Mouse (Mus musculus) neural tube, embryonic 13.5 days (tissue): ENCODE measurements at regions not wholly inside any gene's neighbourhood (a gene's known extent, or its start where the extent isn't known, plus 50 kb on each side); places are given as distances from the start of the nearest gene placed in this dataset.

Experiments used
- ATAC-seq: fragments of 200-750 bp; cut with Nextera tagmentation; 2 replicates; pipeline ENCODE4 v1.8.0; 2017; ENCODE audit warnings: low read depth, mild to moderate bottlenecking, moderate TSS enrichment, moderate library complexity
- H3K27ac ChIP-seq: fragments of 300-500 bp; sonication (generic); replicated peaks from 2 replicates; pipeline ENCODE4 v1.5.1; 2015; ENCODE audit warnings: moderate library complexity, mild to moderate bottlenecking, inconsistent platforms
- H3K27me3 ChIP-seq: fragments of 300-500 bp; sonication (generic); 2 replicates; pipeline ENCODE4 v1.6.1; 2015; ENCODE audit warnings: mild to moderate bottlenecking, inconsistent platforms
- H3K36me3 ChIP-seq: fragments of 300-500 bp; sonication (generic); 2 replicates; pipeline ENCODE4 v1.6.1; 2015; ENCODE audit warnings: mild to moderate bottlenecking, inconsistent platforms
- H3K4me1 ChIP-seq: fragments of 300-500 bp; sonication (generic); replicated peaks from 2 replicates; pipeline ENCODE4 v1.6.1; 2015; ENCODE audit warnings: inconsistent platforms
- H3K4me2 ChIP-seq: fragments of 300-500 bp; sonication (generic); 2 replicates; pipeline ENCODE4 v1.6.1; 2015; ENCODE audit warnings: inconsistent platforms, mild to moderate bottlenecking, moderate library complexity
- H3K4me3 ChIP-seq: fragments of 300-500 bp; sonication (generic); 2 replicates; pipeline ENCODE4 v1.5.1; 2015; ENCODE audit warnings: mild to moderate bottlenecking, inconsistent platforms
- H3K9ac ChIP-seq: fragments of 300-500 bp; sonication (generic); 2 replicates; pipeline ENCODE4 v1.6.1; 2015; ENCODE audit warnings: moderate library complexity, mild to moderate bottlenecking, inconsistent platforms
- H3K9me3 ChIP-seq: fragments of 300-500 bp; sonication (generic); 2 replicates; pipeline ENCODE4 v1.6.1; 2016; ENCODE audit warnings: inconsistent platforms
- WGBS: fragments of 180-500 bp; shearing (Covaris S2); methylation state at CpG from one replicate; pipeline ENCODE4 v1.1.7; 2015; 5-methylcytosine and 5-hydroxymethylcytosine counted together

DNA sequence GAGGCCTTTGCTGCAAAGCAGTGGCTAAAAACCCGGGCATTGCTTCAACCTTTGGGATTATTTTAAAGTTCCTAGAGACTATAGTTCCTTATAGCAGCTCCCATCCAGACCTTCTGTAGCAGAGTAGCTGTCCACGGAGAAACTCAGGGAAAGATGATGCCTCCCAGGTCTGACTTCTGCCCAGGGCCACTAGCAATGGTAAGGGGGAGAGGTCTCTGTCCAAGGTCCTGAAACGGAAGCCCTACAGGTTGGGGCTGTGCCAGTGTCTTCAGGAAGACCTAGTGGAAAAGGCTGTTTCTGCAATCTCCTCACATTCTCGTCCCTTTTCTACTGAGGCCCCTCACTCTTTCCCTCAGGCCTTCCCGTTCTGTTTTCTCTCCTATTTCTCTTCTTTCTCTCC, 168.0 kb downstream of the Gm26897 start:
- Histone ChIP-seq H3K9me3 (no peaks in the 10 kb centered on the region; the same call in 1 of the 2 replicates), H3K36me3 (no peaks in the 10 kb centered on the region), H3K4me3 (no peak overlapping the region), H3K27me3 (peaks cover 25% of the 10 kb centered on the region), H3K9ac (no peak overlapping the region), H3K27ac (no peak overlapping the region), H3K4me2 (no peak overlapping the region), H3K4me1 (peaks cover 26% of the 10 kb centered on the region)
- 19% methylated on average over 5 of the region's 5 CpGs for WGBS
- ATAC-seq = no peak

- Histone ChIP-seq H3K4me2 (no peak overlapping the region), H3K36me3 (no peaks in the 10 kb centered on the region), H3K4me3 (no peak overlapping the region), H3K27me3 (peaks cover 26% of the 10 kb centered on the region), H3K27ac (no peak overlapping the region), H3K9me3 (no peaks in the 10 kb centered on the region; the same call in 1 of the 2 replicates), H3K4me1 (peaks cover 2% of the 10 kb centered on the region; the same call in 1 of the 2 replicates), H3K9ac (no peak overlapping the region)
- WGBS = 61% methylated on average over 14 of the region's 14 CpGs
- no peak for ATAC-seq
Observed at GRCm38 (mm10) chr5:111908085-111908484, 174.4 kb downstream of the Gm26897 start.

DNA sequence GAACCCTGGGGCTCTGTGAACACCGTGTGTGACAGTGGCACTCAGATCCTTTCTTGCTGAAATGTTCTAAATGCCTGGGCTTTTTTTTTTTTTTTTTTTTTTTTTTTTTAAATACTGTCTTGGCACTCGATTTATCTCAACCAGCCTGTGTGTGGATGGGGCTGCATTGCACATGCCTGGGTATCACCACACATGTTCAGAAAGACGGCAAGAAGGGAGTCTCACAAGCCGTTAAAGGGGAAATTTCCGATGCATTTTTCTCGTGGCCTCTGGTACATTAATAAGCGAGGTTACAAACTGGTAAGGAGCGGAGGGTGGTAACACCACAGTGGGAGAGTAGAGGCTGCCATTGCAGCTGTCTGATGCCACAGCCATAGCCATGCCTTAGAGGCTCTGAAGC, 176.8 kb downstream of the Gm26897 start:
- peaks cover 11% of the 10 kb centered on the region for H3K4me1 ChIP-seq
- no peak overlapping the region for H3K27ac ChIP-seq
- H3K9ac ChIP-seq = no peak overlapping the region
- H3K4me3 ChIP-seq = no peak overlapping the region
- WGBS = 76% methylated on average over 8 of the region's 8 CpGs
- H3K27me3 ChIP-seq = peaks cover 22% of the 10 kb centered on the region
- H3K36me3 ChIP-seq = no peaks in the 10 kb centered on the region
- H3K9me3 ChIP-seq = no peaks in the 10 kb centered on the region
- H3K4me2 ChIP-seq = no peak overlapping the region
- ATAC-seq = no peak

- Histone ChIP-seq H3K27me3 (peaks cover 11% of the 10 kb centered on the region), H3K4me2 (no peak overlapping the region), H3K4me3 (no peak overlapping the region), H3K9me3 (no peaks in the 10 kb centered on the region), H3K9ac (no peak overlapping the region), H3K4me1 (peaks cover 24% of the 10 kb centered on the region), H3K36me3 (no peaks in the 10 kb centered on the region), H3K27ac (peak overlapping the region; percentile 25; the same call in 1 of the 2 replicates)
- no peak for ATAC-seq
- 20% methylated on average over 7 of the region's 7 CpGs for WGBS
Observed at GRCm38 (mm10) chr5:111913354-111913753, 179.6 kb downstream of the Gm26897 start.

- ATAC-seq = no peak
- H3K4me3 ChIP-seq = no peak overlapping the region
- no peaks in the 10 kb centered on the region for H3K36me3 ChIP-seq
- peaks cover 11% of the 10 kb centered on the region for H3K27me3 ChIP-seq
- no peaks in the 10 kb centered on the region for H3K9me3 ChIP-seq
- 77% methylated on average over 3 of the region's 3 CpGs for WGBS
- H3K27ac ChIP-seq = no peak overlapping the region
- peaks cover 33% of the 10 kb centered on the region for H3K4me1 ChIP-seq
- no peak overlapping the region for H3K9ac ChIP-seq
- H3K4me2 ChIP-seq = no peak overlapping the region
Observed at GRCm38 (mm10) chr5:111914296-111914695, 180.6 kb downstream of the Gm26897 start.

GRCm38 (mm10) chr5:111917643-111918252, 184.0 kb downstream of the Gm26897 start:
- peaks cover 12% of the 10 kb centered on the region for H3K27me3 ChIP-seq
- peak overlapping the region; percentile 55 for H3K27ac ChIP-seq
- no peaks in the 10 kb centered on the region for H3K36me3 ChIP-seq
- ATAC-seq = peak; percentile 67
- no peak overlapping the region for H3K4me2 ChIP-seq
- 19% methylated on average over 8 of the region's 8 CpGs for WGBS
- no peak overlapping the region for H3K4me3 ChIP-seq
- no peak overlapping the region for H3K9ac ChIP-seq
- H3K9me3 ChIP-seq = no peaks in the 10 kb centered on the region
- H3K4me1 ChIP-seq = peaks cover 37% of the 10 kb centered on the region

- Histone ChIP-seq H3K27ac (no peak overlapping the region), H3K4me3 (no peak overlapping the region), H3K36me3 (no peaks in the 10 kb centered on the region), H3K4me2 (no peak overlapping the region), H3K4me1 (peaks cover 38% of the 10 kb centered on the region), H3K27me3 (peaks cover 12% of the 10 kb centered on the region), H3K9ac (no peak overlapping the region), H3K9me3 (no peaks in the 10 kb centered on the region)
- no peak for ATAC-seq
- 34% methylated on average over 14 of the region's 14 CpGs for WGBS
Observed at GRCm38 (mm10) chr5:111918888-111919287, 185.2 kb downstream of the Gm26897 start.

DNA sequence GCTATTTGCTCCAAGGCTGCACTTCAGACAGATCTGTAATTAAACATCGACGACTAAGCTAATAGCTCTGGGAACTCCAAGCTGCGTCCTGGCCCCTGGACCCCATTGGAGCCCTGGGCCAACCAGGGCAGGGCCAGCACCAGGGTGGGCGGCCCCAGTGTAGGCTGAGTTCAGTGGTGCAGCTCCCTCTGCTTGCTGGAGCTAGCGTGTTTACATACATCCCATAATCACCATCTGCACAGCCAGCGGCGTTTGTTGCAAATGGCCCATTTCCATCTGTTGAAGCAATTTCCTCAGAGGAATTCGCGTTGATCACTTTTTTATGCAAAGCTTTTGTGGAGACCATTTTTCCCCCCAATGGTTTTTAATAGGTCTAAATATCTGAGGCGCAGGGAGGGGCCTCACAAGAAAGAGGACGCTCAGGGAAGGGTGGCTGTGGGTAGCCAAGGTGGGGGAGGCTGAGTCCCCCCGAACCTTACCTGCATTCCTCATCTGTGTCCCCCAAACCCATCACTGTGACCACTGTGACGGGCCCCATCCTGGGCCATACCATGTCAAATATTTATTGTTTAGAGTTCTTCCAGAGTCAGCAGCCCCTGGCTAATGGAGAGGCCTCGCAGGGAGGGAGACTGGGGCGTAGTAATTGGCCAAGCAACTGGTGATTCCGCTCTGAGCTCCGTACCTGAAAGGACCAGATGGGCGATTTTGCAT, 189.4 kb downstream of the Gm26897 start:
- no peak overlapping the region for H3K9ac ChIP-seq
- H3K36me3 ChIP-seq = no peaks in the 10 kb centered on the region
- H3K27ac ChIP-seq = peak overlapping the region; percentile 52
- no peaks in the 10 kb centered on the region for H3K9me3 ChIP-seq
- H3K4me3 ChIP-seq = no peak overlapping the region
- peak; percentile 70 for ATAC-seq
- H3K4me2 ChIP-seq = peak overlapping the region; percentile 11
- peaks cover 12% of the 10 kb centered on the region for H3K27me3 ChIP-seq
- WGBS = 23% methylated on average over 18 of the region's 18 CpGs
- H3K4me1 ChIP-seq = peaks cover 40% of the 10 kb centered on the region

DNA sequence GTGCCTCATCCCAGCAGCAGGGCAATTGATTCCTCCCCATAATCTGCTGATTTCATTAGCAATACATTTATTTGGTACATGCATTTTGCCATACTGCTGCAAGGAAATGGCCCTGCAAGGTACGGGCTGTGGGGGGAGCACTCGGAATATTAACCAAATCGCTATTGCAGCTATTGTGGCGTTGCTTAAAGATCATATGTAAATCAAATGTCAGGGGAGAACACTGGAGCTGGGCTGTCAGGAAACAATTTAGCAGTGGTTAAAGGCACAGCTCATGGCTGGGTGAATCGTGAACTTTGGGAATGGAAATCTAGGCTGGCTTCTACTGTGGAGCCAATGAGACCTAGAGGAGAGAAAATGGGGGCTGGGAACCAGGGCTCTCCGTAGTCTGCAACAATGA, 192.0 kb downstream of the Gm26897 start:
- Histone ChIP-seq H3K27me3 (peaks cover 3% of the 10 kb centered on the region; the same call in 1 of the 2 replicates), H3K36me3 (no peaks in the 10 kb centered on the region), H3K9me3 (no peaks in the 10 kb centered on the region), H3K27ac (no peak overlapping the region), H3K4me2 (no peak overlapping the region), H3K9ac (no peak overlapping the region), H3K4me1 (peaks cover 39% of the 10 kb centered on the region), H3K4me3 (no peak overlapping the region)
- WGBS = 37% methylated on average over 6 of the region's 6 CpGs
- ATAC-seq = no peak

DNA sequence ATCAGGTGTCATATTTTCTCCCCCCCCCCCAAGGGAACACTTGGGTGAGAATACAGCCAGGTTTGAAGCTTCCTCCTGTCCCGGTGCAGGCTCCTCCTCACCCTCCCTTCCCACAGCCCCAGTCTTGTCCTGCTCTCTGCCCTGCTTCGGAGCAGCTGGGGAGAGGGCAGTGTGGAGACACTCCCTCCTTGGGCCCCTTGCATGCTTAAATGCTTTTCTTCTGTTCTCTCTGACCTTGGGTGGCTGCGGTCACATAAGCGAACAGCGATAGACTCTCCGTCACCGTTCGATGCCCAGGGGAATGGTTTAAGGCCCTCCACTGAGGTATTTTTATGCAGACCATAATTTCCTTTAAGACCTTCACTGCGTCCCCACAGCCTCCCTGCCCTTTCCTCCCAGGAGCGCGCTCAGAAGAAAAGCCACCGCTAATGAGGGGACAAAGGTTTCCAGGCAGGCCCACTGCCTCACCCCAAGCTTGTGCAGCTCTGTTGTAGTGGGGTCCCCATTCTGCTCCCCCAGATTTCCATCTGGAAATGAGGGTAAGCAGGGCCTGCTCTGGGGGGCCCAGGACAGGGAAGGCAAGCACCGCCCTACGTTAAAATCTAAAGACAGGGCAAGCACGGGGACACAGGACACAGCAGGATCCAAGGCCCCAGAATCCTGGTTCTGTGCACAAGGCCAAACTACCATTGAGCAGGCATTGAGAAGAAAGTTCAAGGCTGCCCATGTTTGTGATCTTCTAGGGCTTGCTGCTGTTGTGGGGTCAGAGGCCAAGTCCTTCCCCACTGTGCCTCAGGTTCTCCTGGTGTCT, 195.7 kb downstream of the Gm26897 start:
- no peak for ATAC-seq
- peaks cover 22% of the 10 kb centered on the region for H3K4me1 ChIP-seq
- no peaks in the 10 kb centered on the region for H3K9me3 ChIP-seq
- no peaks in the 10 kb centered on the region for H3K36me3 ChIP-seq
- H3K4me2 ChIP-seq = no peak overlapping the region
- H3K4me3 ChIP-seq = no peak overlapping the region
- H3K27ac ChIP-seq = no peak overlapping the region
- WGBS = 26% methylated on average over 15 of the region's 15 CpGs
- no peak overlapping the region for H3K9ac ChIP-seq
- peaks cover 2% of the 10 kb centered on the region; the same call in 1 of the 2 replicates for H3K27me3 ChIP-seq

DNA sequence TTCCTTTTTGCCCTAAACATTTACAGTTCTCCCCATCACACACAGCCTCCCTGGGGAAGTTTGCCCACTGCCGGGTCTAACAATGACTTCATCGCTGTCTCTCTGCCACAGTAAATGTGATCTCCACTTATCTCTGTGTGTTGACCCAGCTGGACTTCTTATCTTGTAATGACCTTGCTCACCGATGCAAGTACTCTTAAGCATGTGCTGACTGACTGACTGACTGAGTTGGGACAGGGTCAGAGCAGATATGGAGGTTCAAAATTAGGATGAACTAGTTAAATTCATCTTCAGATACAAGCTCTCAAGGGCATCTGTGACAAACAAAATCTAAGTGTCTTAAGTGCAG, 196.2 kb downstream of the Gm26897 start:
- H3K9ac ChIP-seq = no peak overlapping the region
- H3K9me3 ChIP-seq = no peaks in the 10 kb centered on the region
- H3K36me3 ChIP-seq = no peaks in the 10 kb centered on the region
- 53% methylated on average over 3 of the region's 3 CpGs for WGBS
- no peak overlapping the region for H3K4me3 ChIP-seq
- H3K4me1 ChIP-seq = peaks cover 22% of the 10 kb centered on the region
- no peak overlapping the region for H3K27ac ChIP-seq
- no peak overlapping the region for H3K4me2 ChIP-seq
- peaks cover 2% of the 10 kb centered on the region; the same call in 1 of the 2 replicates for H3K27me3 ChIP-seq
- no peak for ATAC-seq

GRCm38 (mm10) chr5:111931733-111932132, 198.0 kb downstream of the Gm26897 start:
- Histone ChIP-seq H3K4me3 (no peak overlapping the region), H3K9me3 (no peaks in the 10 kb centered on the region), H3K36me3 (no peaks in the 10 kb centered on the region), H3K27ac (no peak overlapping the region), H3K9ac (no peak overlapping the region), H3K4me2 (no peak overlapping the region), H3K27me3 (peaks cover 2% of the 10 kb centered on the region; the same call in 1 of the 2 replicates), H3K4me1 (peaks cover 11% of the 10 kb centered on the region)
- WGBS = 65% methylated on average over 3 of the region's 3 CpGs
- ATAC-seq = no peak
